In the genomic region with DNA sequence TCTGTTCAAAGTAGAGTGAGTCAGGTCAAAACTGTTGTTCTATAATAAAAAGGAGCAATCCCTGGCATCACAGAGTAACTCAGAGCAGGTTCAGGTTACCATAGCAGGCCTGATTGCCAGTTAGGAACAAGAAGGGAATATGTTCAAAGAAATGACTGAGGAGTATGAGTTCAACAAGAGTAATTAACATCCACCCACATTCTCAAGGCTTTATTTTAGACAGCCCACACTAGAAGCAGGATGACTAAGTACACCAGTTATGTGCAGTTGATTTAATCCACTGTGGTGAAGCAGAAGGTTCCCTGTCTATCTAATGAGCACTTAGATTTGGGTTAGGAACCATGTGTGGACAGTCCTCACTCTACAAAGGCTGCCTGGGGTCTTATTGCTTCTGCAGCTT, we compare ENCODE assay signal across 14 mouse cellular contexts.
"Had no signal": no experiment of that assay in that cellular context is flagged by ENCODE, and none has a peak within 500 bp of the region (broad histone marks: within the 10 kb centered on the region; RNA-seq: fewer than 3 reads in every experiment).

No protein-coding gene starts in this region.

- DNase-seq: kidney, adult 2 months; kidney, postnatal 14 days; layer of hippocampus, postnatal 36 days; lung, embryonic 14.5 days; lung, postnatal 10 days; thymus, postnatal 4 days had no signal

- H3K27ac ChIP-seq: kidney, embryonic 15.5 days; limb, embryonic 15.5 days; liver, embryonic 12.5 days; macrophage; midbrain, embryonic 15.5 days; neural tube, embryonic 13.5 days; stomach, embryonic 15.5 days had no signal

- H3K4me1 ChIP-seq: kidney, embryonic 15.5 days; limb, embryonic 15.5 days; liver, embryonic 12.5 days; megakaryocyte, embryonic 14.5 days; midbrain, embryonic 15.5 days; neural tube, embryonic 13.5 days; stomach, embryonic 15.5 days had no signal

- H3K4me3 ChIP-seq: kidney, embryonic 15.5 days; limb, embryonic 15.5 days; liver, embryonic 12.5 days; megakaryocyte, embryonic 14.5 days; midbrain, embryonic 15.5 days; neural tube, embryonic 13.5 days; stomach, embryonic 15.5 days had no signal
